Mouse (Mus musculus) hindbrain, embryonic 13.5 days (tissue): ENCODE measurements around the gene Kcnn1. TPM values are rescaled to one million over a fixed set of nuclear protein-coding genes. Genes with fewer than 3 reads are reported as not detected.

Experiments used
- ATAC-seq: fragments of 200-750 bp; cut with Nextera tagmentation; 2 replicates; pipeline ENCODE4 v1.8.0; 2017; ENCODE audit warnings: moderate TSS enrichment; ENCODE audit not compliant: low FRiP score
- H3K27ac ChIP-seq: fragments of 300-500 bp; sonication (generic); 2 replicates; pipeline ENCODE4 v1.5.1; 2015; ENCODE audit warnings: inconsistent platforms, mild to moderate bottlenecking, moderate library complexity
- H3K27me3 ChIP-seq: fragments of 300-500 bp; sonication (generic); 2 replicates; pipeline ENCODE4 v1.6.1; 2015; ENCODE audit warnings: mild to moderate bottlenecking, inconsistent platforms
- H3K36me3 ChIP-seq: fragments of 300-500 bp; sonication (generic); 2 replicates; pipeline ENCODE4 v1.6.1; 2015; ENCODE audit warnings: mild to moderate bottlenecking, inconsistent platforms
- H3K4me1 ChIP-seq: fragments of 300-500 bp; sonication (generic); replicated peaks from 2 replicates; pipeline ENCODE4 v1.6.1; 2015; ENCODE audit warnings: inconsistent platforms
- H3K4me2 ChIP-seq: fragments of 300-500 bp; sonication (generic); 2 replicates; pipeline ENCODE4 v1.6.1; 2015; ENCODE audit warnings: inconsistent platforms, mild to moderate bottlenecking, moderate library complexity
- H3K4me3 ChIP-seq: fragments of 300-500 bp; sonication (generic); 2 replicates; pipeline ENCODE4 v1.5.1; 2015; ENCODE audit warnings: mild to moderate bottlenecking, inconsistent platforms
- H3K9ac ChIP-seq: fragments of 300-500 bp; sonication (generic); 2 replicates; pipeline ENCODE4 v1.6.1; 2015; ENCODE audit warnings: mild to moderate bottlenecking, inconsistent platforms
- H3K9me3 ChIP-seq: fragments of 300-500 bp; sonication (generic); 2 replicates; pipeline ENCODE4 v1.6.1; 2016; ENCODE audit warnings: inconsistent platforms
- WGBS: fragments of 180-500 bp; shearing (Covaris S2); methylation state at CpG from one replicate; pipeline ENCODE4 v1.1.7; 2015; 5-methylcytosine and 5-hydroxymethylcytosine counted together
- polyA plus RNA-seq: library from polyadenylated mRNA; unstranded; fragments of >200 nt; fragmentation: Nextera tagmentation; extraction: Ambion mirVana; gene quantifications from 2 replicates; pipeline ENCODE4 v1.2.1, GENCODE M21; 2015

Gene Kcnn1
- polyA plus RNA-seq, 1 experiment from 2014 or later, result 17.7 TPM

DNA sequence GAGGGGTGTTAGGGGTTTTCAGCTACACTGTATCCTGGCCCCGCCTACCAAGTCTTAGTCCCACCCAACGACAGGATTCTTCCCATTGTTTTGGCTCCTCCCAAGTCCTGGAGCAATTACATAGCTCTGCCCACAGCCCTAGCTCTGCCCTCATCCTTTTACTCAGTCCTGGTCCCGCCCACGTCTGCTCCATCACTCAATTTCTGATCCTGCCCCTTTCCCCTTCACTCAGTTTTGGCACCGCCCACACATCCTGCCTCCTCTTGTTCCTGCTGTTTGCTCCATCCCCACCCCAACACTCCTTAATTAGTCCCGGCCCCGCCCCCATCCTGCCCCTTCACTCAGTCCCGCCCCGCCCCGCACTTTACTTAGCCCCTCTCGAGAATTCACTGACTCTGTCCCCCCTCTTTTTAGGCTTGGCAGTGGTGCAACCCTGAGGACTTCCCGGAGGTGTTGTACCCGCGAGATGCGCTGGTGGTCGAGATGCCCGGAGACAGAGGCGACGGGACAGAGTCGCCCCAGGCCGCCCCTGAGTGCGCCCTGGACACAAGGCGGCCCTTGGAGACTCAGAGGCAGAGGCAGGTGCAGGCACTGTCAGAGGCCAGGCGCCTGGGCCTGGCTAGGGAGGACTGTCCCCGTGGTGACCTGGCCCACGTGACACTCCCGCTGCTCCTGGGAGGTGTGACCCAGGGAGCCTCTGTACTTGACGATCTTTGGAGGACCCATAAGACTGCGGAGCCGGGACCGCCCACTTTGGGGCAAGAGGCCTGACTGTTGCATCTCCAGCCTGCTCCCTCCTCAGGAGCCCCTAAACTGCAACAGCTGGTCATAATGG is 42.7 kb downstream of the Kcnn1 start:
- Histone ChIP-seq H3K27ac (no peak overlapping the region), H3K36me3 (no peaks in the 10 kb centered on the region), H3K9ac (no peak overlapping the region), H3K4me3 (no peak overlapping the region), H3K9me3 (peaks cover 16% of the 10 kb centered on the region; the same call in 1 of the 2 replicates), H3K4me2 (no peak overlapping the region), H3K4me1 (peaks cover 8% of the 10 kb centered on the region), H3K27me3 (peaks cover 69% of the 10 kb centered on the region)
- ATAC-seq, result peak; percentile 37; the same call in 1 of the 2 replicates
- 2% methylated on average over 31 of the region's 31 CpGs for WGBS

DNA sequence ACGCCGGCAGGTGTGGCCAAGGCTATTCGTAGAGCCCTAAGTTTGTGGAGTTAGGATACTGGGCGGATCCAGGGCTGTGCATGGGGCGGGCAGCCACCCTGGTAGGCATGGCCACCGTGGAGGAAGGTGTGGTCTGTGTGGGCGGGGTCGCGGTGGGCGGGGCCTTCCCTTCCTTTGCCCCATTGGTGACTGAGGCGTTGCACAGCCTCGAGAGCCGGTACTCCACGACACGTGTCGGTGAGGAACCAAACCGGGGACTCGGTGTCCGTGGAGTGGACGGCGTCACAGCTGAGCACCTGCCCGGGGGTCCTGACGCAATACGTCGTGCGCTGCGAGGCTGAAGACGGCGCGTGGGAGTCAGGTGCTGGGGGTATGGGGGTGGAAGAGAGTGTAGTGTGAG is 46.4 kb downstream of the Kcnn1 start:
- Histone ChIP-seq H3K27me3 (peaks cover 78% of the 10 kb centered on the region), H3K4me2 (peak overlapping the region; percentile 40), H3K36me3 (no peaks in the 10 kb centered on the region), H3K9ac (no peak overlapping the region), H3K27ac (no peak overlapping the region), H3K9me3 (peaks cover 16% of the 10 kb centered on the region; the same call in 1 of the 2 replicates), H3K4me1 (peaks cover 8% of the 10 kb centered on the region), H3K4me3 (peak overlapping the region; percentile 16; the same call in 1 of the 2 replicates)
- WGBS, result 7% methylated on average over 30 of the region's 30 CpGs
- no peak for ATAC-seq

DNA sequence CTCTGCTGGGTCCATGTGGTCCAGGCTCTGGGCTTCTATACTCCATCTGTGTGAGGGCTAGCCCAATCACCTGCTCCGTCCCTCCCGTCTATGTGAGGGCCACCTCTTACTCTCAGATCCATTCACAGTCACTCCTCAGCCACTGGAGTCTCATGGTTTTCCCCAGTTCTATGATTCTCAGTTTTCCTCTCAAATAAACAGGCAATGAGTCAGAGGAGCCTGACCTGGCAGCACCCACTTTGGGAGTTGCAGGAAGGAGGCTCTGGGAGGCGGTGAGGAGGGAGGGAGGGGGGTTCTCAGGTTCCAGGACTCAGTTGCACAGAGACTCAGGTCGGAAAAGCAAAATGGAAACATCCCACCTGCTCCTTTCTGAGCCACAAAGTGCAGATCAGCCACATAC is 50.2 kb downstream of the Kcnn1 start:
- H3K4me3 ChIP-seq, result no peak overlapping the region
- ATAC-seq, result no peak
- 62% methylated on average over 4 of the region's 4 CpGs for WGBS

DNA sequence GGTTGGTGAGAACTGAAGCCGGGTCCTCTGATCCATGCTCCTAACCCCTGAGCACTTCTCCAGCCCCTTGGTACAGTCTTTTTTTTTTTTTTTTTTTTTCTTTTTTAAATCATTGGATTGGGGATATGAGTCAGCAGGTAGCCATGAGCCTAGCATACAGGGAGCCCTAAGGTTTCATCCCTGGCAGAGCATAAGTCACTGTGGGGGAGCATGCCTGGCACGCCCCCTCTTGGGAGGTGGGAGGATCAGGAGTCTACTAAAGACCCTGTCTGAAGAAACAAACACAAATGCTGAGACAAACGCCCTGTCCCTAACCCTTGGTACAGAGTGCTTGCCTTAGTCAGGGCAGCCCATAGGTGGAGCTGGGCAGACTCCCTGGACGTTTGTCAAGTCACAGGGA is 51.0 kb downstream of the Kcnn1 start:
- Histone ChIP-seq H3K4me1 (peaks cover 7% of the 10 kb centered on the region), H3K4me3 (no peak overlapping the region), H3K36me3 (no peaks in the 10 kb centered on the region), H3K27ac (no peak overlapping the region), H3K4me2 (no peak overlapping the region), H3K9me3 (no peaks in the 10 kb centered on the region), H3K9ac (no peak overlapping the region), H3K27me3 (peaks cover 64% of the 10 kb centered on the region)
- 44% methylated on average over 4 of the region's 4 CpGs for WGBS
- no peak for ATAC-seq

More for the DNA sequence above, 50.2 kb downstream of the Kcnn1 start:
- no peaks in the 10 kb centered on the region for H3K36me3 ChIP-seq
- H3K4me2 ChIP-seq, result no peak overlapping the region
- H3K9me3 ChIP-seq, result no peaks in the 10 kb centered on the region
- peaks cover 8% of the 10 kb centered on the region for H3K4me1 ChIP-seq
- peaks cover 66% of the 10 kb centered on the region for H3K27me3 ChIP-seq
- no peak overlapping the region for H3K9ac ChIP-seq
- no peak overlapping the region for H3K27ac ChIP-seq

DNA sequence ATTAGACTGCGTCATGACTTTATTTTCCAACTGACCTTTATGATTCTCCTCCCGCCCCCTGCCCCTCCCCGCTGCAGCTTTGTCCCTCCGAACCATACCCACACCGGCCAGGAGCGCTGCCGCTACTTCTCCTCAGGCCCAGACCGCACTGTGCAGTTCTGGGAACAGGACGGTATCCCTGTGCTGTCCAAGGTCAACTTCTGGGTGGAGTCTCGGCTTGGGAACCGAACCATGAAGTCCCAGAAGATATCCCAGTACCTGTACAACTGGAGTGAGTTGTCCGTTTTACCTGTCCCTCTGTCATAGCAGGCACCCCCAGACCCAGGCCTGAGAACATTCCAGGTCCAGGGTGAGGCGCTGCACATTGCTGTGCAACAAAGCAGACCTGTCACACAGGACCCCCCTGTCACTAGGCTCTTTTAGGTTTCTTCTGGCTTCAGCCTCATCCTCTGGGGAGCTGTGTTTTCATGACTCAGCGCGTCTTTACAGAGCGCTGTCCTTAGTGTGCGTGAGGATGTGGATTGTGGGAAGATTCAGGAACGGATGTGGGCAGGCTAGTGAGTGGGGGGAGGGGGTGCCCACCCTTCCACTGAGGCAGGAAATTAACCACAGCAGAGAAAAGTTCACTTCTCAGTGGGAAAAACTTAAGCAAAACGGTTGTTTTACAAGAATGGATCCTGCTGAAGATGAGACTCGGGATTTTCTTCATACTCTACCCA is 51.9 kb downstream of the Kcnn1 start:
- Histone ChIP-seq H3K27ac (no peak overlapping the region), H3K9ac (no peak overlapping the region), H3K27me3 (peaks cover 64% of the 10 kb centered on the region), H3K4me3 (no peak overlapping the region), H3K4me1 (no peaks in the 10 kb centered on the region), H3K4me2 (no peak overlapping the region), H3K36me3 (no peaks in the 10 kb centered on the region), H3K9me3 (no peaks in the 10 kb centered on the region)
- WGBS, result 71% methylated on average over 20 of the region's 20 CpGs
- ATAC-seq, result no peak

DNA sequence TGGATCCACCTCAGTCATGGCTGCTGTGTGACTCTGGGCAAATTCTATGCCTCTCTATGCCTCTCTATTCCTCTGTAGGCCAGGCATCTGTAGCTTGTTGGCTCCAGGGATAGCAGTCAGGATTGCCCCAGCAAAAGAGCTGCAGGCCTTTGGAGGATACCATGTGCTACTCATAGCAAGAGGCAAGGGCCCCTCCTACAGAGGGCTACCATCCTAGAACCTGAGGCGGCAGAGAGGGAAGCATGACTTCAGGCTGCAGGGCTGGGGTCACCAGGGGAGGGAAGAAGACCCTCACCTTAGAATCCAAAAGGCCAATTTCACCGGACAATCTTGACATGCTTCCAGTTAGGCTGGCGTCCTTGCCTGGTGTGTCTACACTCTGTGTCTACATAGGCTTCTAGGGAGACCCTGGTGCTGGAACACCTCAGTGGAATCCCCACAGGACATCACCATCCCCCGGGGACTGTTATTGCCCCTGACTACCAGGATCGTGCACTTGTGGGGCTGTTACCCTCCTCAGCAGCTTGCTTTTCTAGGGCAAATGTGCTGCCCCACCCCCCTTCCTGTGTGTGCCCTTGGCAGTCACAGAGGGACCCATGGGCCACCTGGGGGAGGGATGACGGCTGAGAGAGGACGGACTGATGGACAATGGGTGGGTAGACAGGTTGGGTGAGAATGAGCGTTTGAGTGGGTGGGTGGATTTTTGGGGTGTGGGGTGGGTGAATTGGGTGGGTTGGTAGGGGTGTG is 53.9 kb downstream of the Kcnn1 start:
- no peak overlapping the region for H3K4me2 ChIP-seq
- H3K36me3 ChIP-seq, result no peaks in the 10 kb centered on the region
- 78% methylated on average over 8 of the region's 8 CpGs for WGBS
- no peak overlapping the region for H3K27ac ChIP-seq
- H3K9me3 ChIP-seq, result no peaks in the 10 kb centered on the region
- peaks cover 66% of the 10 kb centered on the region for H3K27me3 ChIP-seq
- H3K9ac ChIP-seq, result peak overlapping the region; percentile 24; the same call in 1 of the 2 replicates
- no peak for ATAC-seq
- H3K4me1 ChIP-seq, result peaks cover 8% of the 10 kb centered on the region
- no peak overlapping the region for H3K4me3 ChIP-seq

DNA sequence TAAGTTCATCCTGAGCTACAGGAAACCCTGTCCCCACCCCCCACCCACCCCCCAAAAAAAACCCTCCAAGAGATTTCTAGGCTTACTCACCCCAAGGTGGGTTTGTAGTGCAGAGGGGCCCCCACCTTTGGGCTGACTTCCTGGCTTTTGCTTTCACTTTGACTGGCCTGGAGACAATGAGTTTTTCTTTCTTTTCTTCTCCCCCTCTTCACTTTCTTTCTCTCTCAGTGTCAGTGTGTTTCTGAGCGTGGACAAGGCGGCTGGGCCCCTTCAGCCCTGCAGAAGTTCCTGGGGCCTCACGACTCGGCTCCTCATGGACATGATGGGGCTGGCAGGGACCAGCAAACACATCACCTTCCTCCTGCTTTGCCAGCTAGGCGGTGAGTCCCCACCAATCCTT is 54.8 kb downstream of the Kcnn1 start, which contains the start of gene Il12rb1:
Gene Il12rb1, plus strand, starts transcription at position 211 of the 400 bp plus-strand sequence.
- H3K9ac ChIP-seq, result peak within 1 kb of the TSS; percentile 24; the same call in 1 of the 2 replicates
- H3K36me3 ChIP-seq, result no peaks in the 10 kb centered on the region
- H3K4me2 ChIP-seq, result no peak within 1 kb of the TSS
- WGBS, result 57% methylated on average over 5 of the region's 5 CpGs
- peaks cover 67% of the 10 kb centered on the region for H3K27me3 ChIP-seq
- peaks cover 15% of the 10 kb centered on the region for H3K4me1 ChIP-seq
- H3K9me3 ChIP-seq, result no peaks in the 10 kb centered on the region
- H3K27ac ChIP-seq, result no peak within 1 kb of the TSS
- H3K4me3 ChIP-seq, result no peak within 1 kb of the TSS
- ATAC-seq, result no peak

DNA sequence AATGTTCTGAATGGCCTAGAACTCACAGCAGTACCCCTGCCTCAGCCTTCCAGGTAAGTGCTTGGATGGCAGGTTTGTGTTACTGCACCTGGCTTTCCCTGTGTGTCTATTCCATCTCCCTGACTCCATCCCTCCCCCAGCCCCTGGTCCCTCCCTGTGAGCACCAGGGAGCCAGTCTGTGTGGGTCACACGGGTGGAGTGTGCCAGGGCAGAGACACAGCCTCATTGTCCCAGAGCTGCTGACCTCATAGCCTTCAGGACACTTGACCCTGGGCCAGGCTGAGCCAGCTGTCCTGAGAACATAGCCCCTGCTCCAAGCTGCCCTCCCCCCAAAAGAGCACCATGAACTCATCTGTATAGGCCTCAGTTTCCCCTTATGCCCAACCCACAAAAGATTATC is 55.8 kb downstream of the Kcnn1 start:
- H3K27me3 ChIP-seq, result peaks cover 71% of the 10 kb centered on the region
- no peak overlapping the region for H3K4me3 ChIP-seq
- H3K9me3 ChIP-seq, result no peaks in the 10 kb centered on the region
- no peak overlapping the region for H3K4me2 ChIP-seq
- H3K9ac ChIP-seq, result no peak overlapping the region
- H3K36me3 ChIP-seq, result no peaks in the 10 kb centered on the region
- no peak for ATAC-seq
- WGBS, result 50% methylated on average over 1 of the region's 1 CpGs
- no peak overlapping the region for H3K27ac ChIP-seq
- peaks cover 15% of the 10 kb centered on the region for H3K4me1 ChIP-seq

DNA sequence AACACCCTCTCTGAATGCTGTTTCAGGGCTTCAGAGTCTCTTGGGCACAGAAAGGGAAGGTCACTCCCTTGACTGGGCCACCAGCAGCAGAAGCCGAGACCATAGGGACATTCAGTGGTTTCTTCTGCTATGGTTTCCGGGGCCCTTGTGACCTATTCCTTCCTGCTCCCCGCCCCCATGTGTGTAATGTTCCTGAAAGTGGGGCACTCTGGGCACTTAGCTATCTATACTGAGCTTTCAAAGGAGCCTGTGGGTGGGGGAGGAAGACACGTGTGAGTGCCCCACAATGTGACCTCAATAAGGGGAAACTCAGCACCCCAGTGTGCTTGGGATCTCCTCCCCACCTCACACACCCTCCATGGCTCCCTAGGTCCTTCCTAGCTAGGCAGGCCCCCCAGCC is 56.5 kb downstream of the Kcnn1 start:
- 83% methylated on average over 4 of the region's 4 CpGs for WGBS

DNA sequence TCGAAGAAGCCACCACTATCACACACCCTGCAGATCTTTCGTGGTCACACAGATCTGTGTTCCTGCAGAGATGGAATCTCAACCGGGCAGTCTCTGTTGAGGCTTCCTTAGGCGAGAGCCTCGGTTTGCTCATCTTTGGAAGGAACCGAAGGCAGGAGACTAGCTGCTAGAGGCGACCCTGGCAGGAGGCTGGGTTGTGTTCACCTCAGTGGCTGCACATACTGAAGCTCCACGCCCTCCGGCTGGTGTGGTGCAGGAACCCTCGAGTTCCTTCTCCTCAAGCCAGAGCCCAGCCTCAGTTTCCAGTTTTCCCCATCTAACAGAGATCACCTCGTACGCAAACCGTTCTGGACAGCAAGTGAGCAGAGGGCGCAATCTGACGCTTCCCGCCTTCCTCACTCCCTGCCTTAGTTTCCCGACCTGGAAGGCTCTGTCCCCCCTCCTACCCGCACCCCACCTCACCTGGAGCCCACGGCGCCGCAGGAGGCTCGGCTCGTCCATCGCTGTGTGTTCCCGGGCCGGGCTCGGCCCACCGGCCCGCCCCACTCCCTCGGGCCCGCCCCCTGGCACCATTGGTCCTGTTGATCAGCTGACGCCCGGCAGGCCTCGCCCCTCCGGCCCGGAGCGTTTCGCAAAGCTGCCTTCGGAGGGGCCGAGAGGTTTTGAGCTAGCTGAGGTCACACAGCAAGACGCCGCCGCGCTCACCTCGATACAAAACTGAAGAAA is 58.4 kb downstream of the Kcnn1 start, which contains the start of gene Mast3:
Gene Mast3, minus strand, starts transcription at position 574 of the 726 bp plus-strand sequence.
- peak within 1 kb of the TSS; percentile 73 for H3K4me2 ChIP-seq
- H3K9ac ChIP-seq, result peak within 1 kb of the TSS; percentile 65
- H3K27ac ChIP-seq, result no peak within 1 kb of the TSS
- no peaks in the 10 kb centered on the region for H3K9me3 ChIP-seq
- no peaks in the 10 kb centered on the region for H3K36me3 ChIP-seq
- peaks cover 22% of the 10 kb centered on the region for H3K4me1 ChIP-seq
- 1% methylated on average over 45 of the region's 45 CpGs for WGBS
- H3K4me3 ChIP-seq, result peak within 1 kb of the TSS; percentile 45
- ATAC-seq, result peak; percentile 83
- peaks cover 86% of the 10 kb centered on the region for H3K27me3 ChIP-seq

More for the DNA sequence above, 56.5 kb downstream of the Kcnn1 start:
- no peak for ATAC-seq
- H3K4me3 ChIP-seq, result no peak overlapping the region
- H3K36me3 ChIP-seq, result no peaks in the 10 kb centered on the region
- peaks cover 15% of the 10 kb centered on the region for H3K4me1 ChIP-seq
- no peak overlapping the region for H3K4me2 ChIP-seq
- H3K27me3 ChIP-seq, result peaks cover 78% of the 10 kb centered on the region
- H3K9ac ChIP-seq, result no peak overlapping the region
- H3K27ac ChIP-seq, result no peak overlapping the region
- H3K9me3 ChIP-seq, result no peaks in the 10 kb centered on the region

DNA sequence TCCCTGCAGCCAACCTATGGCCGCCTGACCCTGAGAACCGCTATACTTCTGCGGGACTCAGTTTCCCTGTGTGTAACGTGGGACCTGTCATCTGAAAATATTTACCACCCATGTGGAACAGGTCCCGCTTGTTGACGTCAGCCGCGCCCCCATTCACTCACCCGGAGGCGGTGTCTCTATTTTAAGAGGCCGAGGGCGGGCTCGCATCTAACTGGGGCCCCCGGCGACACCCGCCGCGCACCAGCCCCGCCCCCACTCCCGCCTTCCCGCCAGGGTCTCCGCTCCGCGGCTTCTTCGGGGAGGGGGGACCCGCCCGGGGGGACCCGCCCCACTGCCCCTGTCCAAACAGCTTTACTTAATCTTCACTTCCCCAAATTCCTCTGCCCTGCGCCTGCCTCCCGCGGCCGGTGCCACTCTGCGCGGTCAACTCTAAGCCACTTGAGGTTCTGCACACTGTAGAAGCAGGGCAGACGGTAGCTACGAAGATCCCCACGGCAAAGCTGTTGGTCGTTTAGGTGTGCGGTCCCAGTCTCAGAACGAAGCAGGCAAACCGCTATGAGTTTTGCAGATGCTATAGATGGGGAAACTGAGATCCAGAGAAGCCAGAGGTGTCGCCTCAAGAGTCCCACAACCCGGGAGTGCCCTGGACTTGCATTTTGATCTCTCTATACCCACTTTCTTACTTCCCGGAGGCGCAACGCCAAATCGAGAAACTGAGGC is 59.1 kb downstream of the Kcnn1 start:
- no peak for ATAC-seq
- WGBS, result 1% methylated on average over 42 of the region's 47 CpGs

More for the DNA sequence above, 59.1 kb downstream of the Kcnn1 start:
- Histone ChIP-seq H3K27ac (no peak overlapping the region), H3K27me3 (peaks cover 86% of the 10 kb centered on the region), H3K4me3 (peak overlapping the region; percentile 45), H3K36me3 (no peaks in the 10 kb centered on the region), H3K4me1 (peaks cover 22% of the 10 kb centered on the region), H3K9ac (peak overlapping the region; percentile 65), H3K4me2 (peak overlapping the region; percentile 73), H3K9me3 (no peaks in the 10 kb centered on the region)
